Mouse (Mus musculus) kidney, postnatal 0 days (tissue): ENCODE results near the gene St7. TPM values are rescaled to one million over a fixed set of nuclear protein-coding genes. Genes with fewer than 3 reads are reported as not detected.

ENCODE experiments used
- ATAC-seq: fragments of 200-750 bp; cut with Nextera tagmentation; replicated peaks from 2 replicates; pipeline ENCODE4 v1.8.0; 2017; ENCODE audit warnings: low read depth, moderate number of reproducible peaks, moderate TSS enrichment, moderate library complexity; ENCODE audit not compliant: low FRiP score
- DNase-seq: peaks from one replicate; pipeline ENCODE4 v3.0.0-alpha.2; 2016; ENCODE audit warnings: low spot score
- H3K27ac ChIP-seq: fragments of 300-500 bp; sonication (generic); 2 replicates; pipeline ENCODE4 v1.5.1; 2014; ENCODE audit warnings: mild to moderate bottlenecking
- H3K27me3 ChIP-seq: fragments of 300-500 bp; sonication (generic); 2 replicates; pipeline ENCODE4 v1.6.1; 2014; ENCODE audit warnings: low read length, mixed read lengths; ENCODE audit not compliant: insufficient read depth
- H3K36me3 ChIP-seq: fragments of 300-500 bp; sonication (generic); 2 replicates; pipeline ENCODE4 v1.6.1; 2014; ENCODE audit warnings: low read length, mixed read lengths; ENCODE audit not compliant: insufficient read depth
- H3K4me1 ChIP-seq: fragments of 300-500 bp; sonication (generic); replicated peaks from 2 replicates; pipeline ENCODE4 v1.6.1; 2014; ENCODE audit warnings: antibody characterized with exemption, low read length, mixed read lengths; ENCODE audit not compliant: insufficient read depth
- H3K4me2 ChIP-seq: fragments of 300-500 bp; sonication (generic); 2 replicates; pipeline ENCODE4 v1.6.1; 2014; ENCODE audit warnings: mild to moderate bottlenecking, low read length, moderate library complexity, mixed read lengths
- H3K4me3 ChIP-seq: fragments of 300-500 bp; sonication (generic); replicated peaks from 2 replicates; pipeline ENCODE4 v1.5.1; 2014; ENCODE audit warnings: low read depth, low read length
- H3K9ac ChIP-seq: fragments of 300-500 bp; sonication (generic); 2 replicates; pipeline ENCODE4 v1.6.1; 2014; ENCODE audit warnings: low read depth, low read length
- H3K9me3 ChIP-seq: fragments of 300-500 bp; sonication (generic); replicated peaks from 2 replicates; pipeline ENCODE4 v1.6.1; 2016; ENCODE audit warnings: low read length, inconsistent platforms, mixed read lengths
- CTCF ChIP-seq: IDR thresholded peaks from 2 replicates; pipeline ENCODE4 v1.5.1; 2016; ENCODE audit warnings: antibody characterized with exemption, low read depth, mild to moderate bottlenecking, moderate library complexity
- WGBS: fragments of 180-500 bp; shearing (Covaris S2); extraction: QIAGEN DNeasy Blood & Tissue Kit; methylation state at CpG from one replicate; pipeline ENCODE4 v1.1.7; 2014; 5-methylcytosine and 5-hydroxymethylcytosine counted together
- polyA plus RNA-seq: library from polyadenylated mRNA; unstranded; fragments of >200 nt; fragmentation: Nextera tagmentation; extraction: Ambion mirVana; gene quantifications from 2 replicates; pipeline ENCODE4 v1.2.1, GENCODE M21; 2015

Gene St7
- polyA plus RNA-seq, 1 experiment from 2014 or later: 18.4 TPM

DNA sequence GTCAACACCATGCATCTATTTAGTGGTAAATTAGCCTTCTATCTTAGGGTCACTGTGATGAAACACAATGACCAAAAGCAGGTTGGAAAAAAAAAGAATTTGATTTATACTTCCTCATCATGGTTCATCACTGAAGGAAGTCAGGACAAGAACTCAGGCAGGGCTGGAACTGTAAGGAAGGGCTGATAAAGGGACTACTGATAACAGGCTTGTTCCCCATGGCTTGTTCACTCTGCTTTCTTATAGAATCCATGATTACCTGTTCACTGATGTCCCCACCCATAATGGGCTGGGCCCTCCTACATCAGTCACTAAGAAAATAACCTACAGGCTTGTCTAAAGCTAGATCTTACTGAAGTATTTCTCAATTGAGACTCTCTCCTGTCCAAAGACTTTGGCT lies 190.2 kb downstream of the St7 start:
- Histone ChIP-seq H3K27ac (no peak overlapping the region), H3K9ac (no peak overlapping the region), H3K4me2 (no peak overlapping the region), H3K27me3 (no peaks in the 10 kb centered on the region), H3K4me1 (no peaks in the 10 kb centered on the region), H3K9me3 (no peaks in the 10 kb centered on the region), H3K36me3 (no peaks in the 10 kb centered on the region), H3K4me3 (no peak overlapping the region)
- no peak for TF ChIP-seq CTCF
- DNase-seq: no peak
- no peak for ATAC-seq

DNA sequence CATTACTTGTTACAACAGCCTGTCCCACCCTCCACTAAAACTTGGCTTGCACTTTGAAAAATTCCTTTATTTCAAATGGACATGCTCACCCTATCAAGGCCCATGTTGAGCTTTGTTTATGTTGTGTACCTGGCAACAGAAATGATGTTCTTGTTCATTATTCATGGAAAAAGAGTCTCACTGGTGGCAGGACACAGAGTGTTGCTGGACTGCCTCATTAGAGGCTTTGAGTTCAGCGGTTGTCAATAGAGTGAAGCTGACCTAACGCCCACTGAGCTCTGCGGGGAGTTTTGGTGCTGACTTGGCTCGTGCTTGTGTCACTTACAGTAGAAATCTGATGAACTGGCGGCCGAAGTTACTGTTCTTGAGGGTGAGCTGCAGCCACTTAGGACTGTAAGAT lies 195.0 kb downstream of the St7 start:
- DNase-seq (no peak), ATAC-seq (no peak)
- 81% methylated on average over 6 of the region's 6 CpGs for WGBS
- no peak overlapping the region for H3K4me2 ChIP-seq
- no peaks in the 10 kb centered on the region for H3K9me3 ChIP-seq
- H3K27me3 ChIP-seq: no peaks in the 10 kb centered on the region
- no peaks in the 10 kb centered on the region for H3K4me1 ChIP-seq
- no peaks in the 10 kb centered on the region for H3K36me3 ChIP-seq
- no peak for TF ChIP-seq CTCF
- H3K4me3 ChIP-seq: no peak overlapping the region
- no peak overlapping the region for H3K9ac ChIP-seq
- no peak overlapping the region for H3K27ac ChIP-seq

DNA sequence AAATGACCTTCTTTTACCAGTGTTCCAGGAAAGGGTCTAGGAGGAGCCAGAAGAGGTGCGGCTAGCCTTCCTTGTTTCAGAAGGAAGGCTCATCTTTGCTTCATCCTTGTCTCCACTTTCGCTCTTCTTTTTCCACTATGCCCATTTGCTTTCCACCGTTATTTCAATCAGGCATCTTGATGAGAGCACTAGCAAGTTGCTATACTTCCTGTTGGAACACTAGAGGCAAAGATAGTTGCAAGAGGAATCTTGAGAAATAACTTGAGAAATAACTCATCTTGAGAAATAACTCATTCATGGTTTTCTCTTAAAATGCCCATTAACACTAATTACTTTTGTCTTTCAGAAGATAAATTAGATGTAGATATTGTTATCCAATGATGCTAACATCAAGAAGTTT lies 202.8 kb downstream of the St7 start:
- no peak overlapping the region for H3K9ac ChIP-seq
- WGBS: 97% methylated on average over 3 of the region's 3 CpGs
- no peaks in the 10 kb centered on the region for H3K27me3 ChIP-seq
- H3K9me3 ChIP-seq: no peaks in the 10 kb centered on the region
- H3K4me3 ChIP-seq: no peak overlapping the region
- DNase-seq (no peak), ATAC-seq (no peak)
- no peak for TF ChIP-seq CTCF
- no peak overlapping the region for H3K4me2 ChIP-seq
- no peaks in the 10 kb centered on the region for H3K36me3 ChIP-seq
- H3K4me1 ChIP-seq: no peaks in the 10 kb centered on the region
- no peak overlapping the region for H3K27ac ChIP-seq

DNA sequence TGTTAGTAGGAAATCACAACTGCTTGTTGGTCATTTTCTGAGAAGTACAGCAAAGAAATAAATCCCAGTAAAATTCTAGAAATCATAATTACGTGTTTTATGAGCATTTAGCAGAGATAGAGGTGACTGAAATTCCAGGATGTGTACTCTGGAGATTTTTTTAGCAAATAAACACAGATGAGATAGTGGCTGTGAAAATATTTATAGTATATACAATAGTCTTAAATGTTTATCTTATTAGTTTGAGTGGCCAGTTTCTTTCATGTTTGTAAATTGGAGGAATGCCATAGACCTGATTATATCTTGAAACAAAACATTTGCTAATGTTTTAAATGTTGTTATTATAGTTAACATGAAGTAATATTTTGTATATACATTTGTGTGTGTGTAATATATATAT lies 205.8 kb downstream of the St7 start:
- no peak overlapping the region for H3K9ac ChIP-seq
- ATAC-seq: no peak
- H3K9me3 ChIP-seq: no peaks in the 10 kb centered on the region
- no peaks in the 10 kb centered on the region for H3K36me3 ChIP-seq
- no peak overlapping the region for H3K4me3 ChIP-seq
- TF ChIP-seq CTCF: no peak
- no peaks in the 10 kb centered on the region for H3K4me1 ChIP-seq
- no peaks in the 10 kb centered on the region for H3K27me3 ChIP-seq
- no peak overlapping the region for H3K27ac ChIP-seq
- WGBS: 70% methylated on average over 1 of the region's 1 CpGs
- DNase-seq: no peak
- no peak overlapping the region for H3K4me2 ChIP-seq

DNA sequence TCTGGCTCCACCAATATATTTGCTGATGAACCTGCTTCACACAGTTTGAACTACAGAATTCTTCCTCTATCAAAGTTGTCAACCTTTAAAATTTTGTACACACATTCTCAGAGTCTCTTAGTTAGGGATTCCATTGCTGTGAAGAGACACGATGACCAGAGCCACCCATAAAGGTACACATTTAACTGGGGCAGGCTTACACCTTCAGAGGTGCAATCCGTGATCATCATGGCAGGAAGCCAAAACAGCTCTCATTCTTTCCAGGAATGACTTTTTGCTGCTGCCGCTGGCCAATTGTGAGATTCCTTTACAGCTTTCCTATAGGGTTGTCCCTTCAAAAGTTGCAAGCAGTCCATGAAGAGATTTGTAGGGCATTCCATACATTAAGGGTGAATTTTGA lies 210.6 kb downstream of the St7 start:
- no peak overlapping the region for H3K27ac ChIP-seq
- H3K4me2 ChIP-seq: no peak overlapping the region
- H3K9me3 ChIP-seq: no peaks in the 10 kb centered on the region
- no peaks in the 10 kb centered on the region for H3K27me3 ChIP-seq
- DNase-seq (no peak), ATAC-seq (no peak)
- no peaks in the 10 kb centered on the region for H3K4me1 ChIP-seq
- 0 out of 2 replicates have a peak, but pooled peaks cover 2% of the 10 kb centered on the region for H3K36me3 ChIP-seq
- no peak for TF ChIP-seq CTCF
- H3K4me3 ChIP-seq: no peak overlapping the region
- 67% methylated on average over 3 of the region's 3 CpGs for WGBS
- H3K9ac ChIP-seq: no peak overlapping the region

DNA sequence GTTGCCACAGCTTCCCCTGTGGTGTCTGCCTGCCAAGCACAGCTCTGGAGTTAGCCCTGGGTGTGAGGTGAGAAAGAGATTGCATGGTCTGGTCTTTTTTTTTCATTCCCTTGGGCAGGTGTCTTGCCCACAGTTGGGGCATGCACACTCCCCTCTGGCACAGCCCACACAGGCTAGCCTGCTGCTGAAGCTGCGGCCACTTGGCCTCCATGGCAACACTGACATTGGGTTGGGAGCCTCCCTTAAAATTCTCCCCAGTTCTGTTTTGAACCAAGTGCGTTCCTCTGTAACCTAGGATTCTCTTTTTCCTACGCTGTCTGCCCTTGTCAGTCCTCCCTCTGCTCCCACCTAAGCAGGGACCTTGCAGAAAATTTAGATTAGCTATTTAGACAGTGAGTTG lies 213.0 kb downstream of the St7 start:
- TF ChIP-seq CTCF: no peak
- no peak overlapping the region for H3K4me2 ChIP-seq
- H3K27ac ChIP-seq: no peak overlapping the region
- H3K9me3 ChIP-seq: no peaks in the 10 kb centered on the region
- H3K4me1 ChIP-seq: no peaks in the 10 kb centered on the region
- H3K36me3 ChIP-seq: 0 out of 2 replicates have a peak, but pooled peaks cover 2% of the 10 kb centered on the region
- H3K9ac ChIP-seq: no peak overlapping the region
- no peak for ATAC-seq
- H3K27me3 ChIP-seq: no peaks in the 10 kb centered on the region
- DNase-seq: no peak
- WGBS: 45% methylated on average over 3 of the region's 3 CpGs
- H3K4me3 ChIP-seq: no peak overlapping the region

DNA sequence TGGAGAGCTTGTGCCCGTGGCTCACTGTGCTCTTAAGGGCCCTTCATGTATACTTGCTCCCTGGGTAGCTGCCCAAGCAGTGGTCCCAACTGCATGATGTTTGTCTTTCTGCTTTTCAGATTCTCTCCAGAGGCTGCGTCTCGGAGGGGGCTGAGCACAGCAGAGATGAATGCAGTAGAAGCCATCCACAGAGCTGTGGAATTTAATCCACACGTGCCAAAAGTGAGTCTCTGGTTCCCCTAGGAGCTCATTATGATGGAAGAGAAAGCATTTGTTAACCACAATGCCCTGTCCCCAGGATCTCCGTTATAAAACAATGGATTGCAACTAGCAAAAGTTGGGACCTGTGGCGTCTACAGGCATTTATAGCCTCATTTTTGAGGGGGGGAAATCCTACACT lies 213.6 kb downstream of the St7 start:
- DNase-seq: no peak
- no peak for TF ChIP-seq CTCF
- no peak for ATAC-seq
- 34% methylated on average over 6 of the region's 6 CpGs for WGBS
- 0 out of 2 replicates have a peak, but pooled peaks cover 2% of the 10 kb centered on the region for H3K36me3 ChIP-seq
- H3K4me1 ChIP-seq: no peaks in the 10 kb centered on the region
- H3K4me2 ChIP-seq: no peak overlapping the region
- H3K9me3 ChIP-seq: no peaks in the 10 kb centered on the region
- H3K9ac ChIP-seq: no peak overlapping the region
- no peak overlapping the region for H3K4me3 ChIP-seq
- no peak overlapping the region for H3K27ac ChIP-seq
- H3K27me3 ChIP-seq: no peaks in the 10 kb centered on the region
